Mouse (Mus musculus) WW6 (cell line): ENCODE measurements around the gene Cdk2ap2.
"Not testable (repeated sequence)": the region's sequence is repeated elsewhere in the genome, so short reads cannot be mapped to it uniquely, and the experiment has no call there.

Experiments used
- DNase-seq: peaks from one replicate; pipeline ENCODE4 v3.0.0-alpha.2; 2013; ENCODE audit warnings: low read depth, low spot score

Cdk2ap2 gene

GRCm38 (mm10) chr19:4115144-4115543 lies 18.2 kb downstream of the Cdk2ap2 start:
- no peak for DNase-seq

- DNase-seq = no peak
Observed at GRCm38 (mm10) chr19:4115816-4116215, 18.8 kb downstream of the Cdk2ap2 start.

- DNase-seq = no peak
Observed at GRCm38 (mm10) chr19:4117006-4117405, 20.0 kb downstream of the Cdk2ap2 start.

GRCm38 (mm10) chr19:4118350-4118749 lies 21.4 kb downstream of the Cdk2ap2 start:
- no peak for DNase-seq

- DNase-seq = no peak
Observed at GRCm38 (mm10) chr19:4119716-4120487, 22.9 kb downstream of the Cdk2ap2 start.

- DNase-seq = no peak
Observed at GRCm38 (mm10) chr19:4120496-4120895, 23.5 kb downstream of the Cdk2ap2 start.

GRCm38 (mm10) chr19:4121097-4121805 lies 24.3 kb downstream of the Cdk2ap2 start:
- DNase-seq = peak; percentile 90

- DNase-seq = not testable (repeated sequence)
Observed at GRCm38 (mm10) chr19:4121896-4122295, 24.9 kb downstream of the Cdk2ap2 start.

GRCm38 (mm10) chr19:4122411-4123370 lies 25.7 kb downstream of the Cdk2ap2 start:
- no peak for DNase-seq

- no peak for DNase-seq
Observed at GRCm38 (mm10) chr19:4124432-4124831, 27.4 kb downstream of the Cdk2ap2 start.

GRCm38 (mm10) chr19:4125268-4125667 lies 28.3 kb downstream of the Cdk2ap2 start:
- DNase-seq = not testable (repeated sequence)

- peak; percentile 95 for DNase-seq
Observed at GRCm38 (mm10) chr19:4125741-4126696, 29.0 kb downstream of the Cdk2ap2 start, which contains the start of gene Aip. Aip (minus strand) TSS chr19:4125858.

GRCm38 (mm10) chr19:4126759-4127495 lies 29.9 kb downstream of the Cdk2ap2 start:
- no peak for DNase-seq

GRCm38 (mm10) chr19:4129462-4129861 lies 32.5 kb downstream of the Cdk2ap2 start:
- no peak for DNase-seq

GRCm38 (mm10) chr19:4130106-4130505 lies 33.1 kb downstream of the Cdk2ap2 start:
- no peak for DNase-seq

- no peak for DNase-seq
Observed at GRCm38 (mm10) chr19:4131075-4131474, 34.1 kb downstream of the Cdk2ap2 start.

- no peak for DNase-seq
Observed at GRCm38 (mm10) chr19:4131768-4132167, 34.8 kb downstream of the Cdk2ap2 start.

- no peak for DNase-seq
Observed at GRCm38 (mm10) chr19:4134354-4134753, 37.4 kb downstream of the Cdk2ap2 start.

GRCm38 (mm10) chr19:4135229-4135962 lies 38.4 kb downstream of the Cdk2ap2 start:
- not testable (repeated sequence) for DNase-seq
